Mouse (Mus musculus): Measurements from ENCODE around the gene Xrcc5.

GRCm38 (mm10) chr1:72359462-72359861 is 52.2 kb downstream of the Xrcc5 start:
- TF ChIP-seq CTCF (IDR thresholded peaks at IDR 0.05; ENCODE audit: borderline replicate concordance, insufficient read depth, low read depth, low read length), result no peak
- TF ChIP-seq POLR2A (IDR thresholded peaks at IDR 0.05; ENCODE audit: borderline replicate concordance, insufficient read depth, low read length), result no peak
